Mouse (Mus musculus) cerebellum, adult 2 months (tissue): ENCODE results near the gene Ipo9.

Experiments
- CTCF ChIP-seq: fragments of 200-500 bp; IDR thresholded peaks from 2 replicates; pipeline ENCODE4 v1.5.1; 2011; ENCODE audit warnings: low read depth, mild to moderate bottlenecking, control low read depth, low read length, moderate library complexity, borderline replicate concordance; ENCODE audit not compliant: insufficient read depth
- POLR2A ChIP-seq: fragments of 200-500 bp; IDR thresholded peaks from 2 replicates; pipeline ENCODE4 v1.6.1; 2011; ENCODE audit warnings: low read length, control low read depth, borderline replicate concordance; ENCODE audit not compliant: insufficient read depth

DNA sequence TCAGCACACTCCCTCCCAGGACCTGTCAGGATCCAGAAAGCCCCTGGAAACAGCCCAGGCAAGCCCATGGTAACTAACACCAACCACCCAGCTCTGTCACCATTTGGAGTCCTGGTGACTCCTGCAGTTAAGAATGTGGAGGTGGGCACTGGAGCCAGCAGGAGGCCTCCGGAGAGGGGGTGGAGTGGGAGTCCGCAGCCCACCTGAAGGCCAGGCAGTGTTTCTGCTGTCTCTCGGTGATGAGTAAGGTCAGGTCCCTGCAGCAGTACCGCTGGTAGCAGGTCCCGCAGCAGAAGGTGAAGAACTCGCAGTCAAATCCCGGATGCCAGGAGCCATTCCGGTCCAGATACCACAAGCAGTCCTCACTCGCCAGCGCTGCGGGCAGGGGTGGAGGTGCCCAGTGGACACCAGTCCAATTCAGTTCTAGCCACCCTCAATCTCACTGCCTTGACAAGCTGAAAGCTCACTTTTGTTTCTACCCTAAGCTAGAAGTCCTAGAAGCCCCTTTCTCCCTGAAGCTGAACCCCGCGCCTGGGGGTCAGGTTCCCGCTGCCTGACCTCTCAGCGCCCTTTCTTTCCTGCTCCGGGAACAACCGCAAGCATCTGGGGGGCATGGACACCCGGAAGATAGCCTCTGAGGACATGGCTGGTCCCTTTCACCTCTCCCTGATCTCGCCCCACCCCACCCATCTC is 56.0 kb downstream of the Ipo9 start:
- TF ChIP-seq CTCF (no peak), POLR2A (peak; percentile 24; the same call in 1 of the 2 replicates)
